Mouse (Mus musculus) hindlimb bud, embryonic 11.5 days (tissue): ENCODE measurements around the gene Fuz.
"Not testable (repeated sequence)": the region's sequence is repeated elsewhere in the genome, so short reads cannot be mapped to it uniquely, and the experiment has no call there.

Experiments used
- DNase-seq: peaks from one replicate; pipeline ENCODE4 v3.0.0-alpha.2; 2012; ENCODE audit warnings: low read depth, low spot score; ENCODE audit errors: extremely low spot score

The Fuz gene

DNA sequence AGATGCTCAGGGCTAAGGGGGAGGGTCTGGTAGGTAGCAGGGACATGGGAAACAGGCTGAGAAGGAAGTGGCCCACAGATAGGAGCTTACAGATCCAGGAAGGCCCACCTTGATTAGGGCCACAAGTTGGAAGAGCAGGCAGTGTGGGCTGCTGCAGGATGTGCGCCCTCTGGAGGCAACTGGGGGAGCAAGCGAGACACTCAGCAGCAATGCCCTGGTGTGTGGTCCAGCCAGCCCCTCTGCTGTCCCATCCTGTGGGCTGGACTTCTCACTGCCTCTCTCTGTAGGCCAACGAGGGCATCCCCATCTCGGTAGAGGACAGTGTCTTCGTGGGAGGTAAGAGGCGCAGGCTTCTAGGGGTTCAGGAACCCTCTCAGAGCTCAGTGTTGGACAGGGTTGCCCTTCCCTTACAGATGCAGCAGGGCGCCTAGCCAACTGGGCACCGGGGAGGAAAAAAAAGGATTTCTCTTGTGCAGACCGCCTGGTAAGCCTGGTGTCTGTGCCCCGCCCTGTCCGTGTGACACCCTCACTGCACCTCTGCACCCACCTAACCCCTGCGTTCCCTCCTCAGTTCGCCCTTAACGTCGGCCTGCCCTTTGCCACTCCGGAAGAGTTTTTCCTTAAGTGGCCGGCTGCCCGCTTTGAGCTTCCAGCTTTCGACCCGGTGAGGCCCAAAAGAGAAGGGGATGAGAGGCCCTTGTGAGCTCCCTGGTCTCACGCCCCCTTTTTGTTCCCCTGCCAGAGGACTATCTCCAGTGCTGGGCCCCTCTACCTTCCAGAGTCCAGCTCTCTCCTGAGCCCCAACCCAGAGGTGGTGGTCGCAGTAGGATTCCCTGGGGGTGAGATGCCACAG is 35.1 kb upstream of the Fuz start:
- no peak for DNase-seq

DNA sequence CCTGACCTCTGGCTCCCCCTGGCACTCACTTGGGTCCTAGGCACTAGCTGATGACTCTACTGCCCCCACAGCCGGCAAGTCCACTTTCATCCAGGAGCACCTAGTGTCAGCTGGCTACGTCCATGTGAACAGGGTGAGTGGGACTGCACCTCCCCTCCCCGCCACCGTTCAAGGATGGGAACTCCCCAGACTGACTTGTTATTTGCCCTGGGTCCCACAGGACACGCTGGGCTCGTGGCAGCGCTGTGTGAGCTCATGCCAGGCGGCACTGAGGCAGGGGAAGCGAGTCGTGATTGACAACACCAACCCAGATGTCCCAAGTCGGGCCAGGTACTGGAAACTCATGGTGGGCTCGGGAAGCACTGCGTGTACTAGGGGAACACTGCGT is 34.5 kb upstream of the Fuz start:
- DNase-seq: no peak

DNA sequence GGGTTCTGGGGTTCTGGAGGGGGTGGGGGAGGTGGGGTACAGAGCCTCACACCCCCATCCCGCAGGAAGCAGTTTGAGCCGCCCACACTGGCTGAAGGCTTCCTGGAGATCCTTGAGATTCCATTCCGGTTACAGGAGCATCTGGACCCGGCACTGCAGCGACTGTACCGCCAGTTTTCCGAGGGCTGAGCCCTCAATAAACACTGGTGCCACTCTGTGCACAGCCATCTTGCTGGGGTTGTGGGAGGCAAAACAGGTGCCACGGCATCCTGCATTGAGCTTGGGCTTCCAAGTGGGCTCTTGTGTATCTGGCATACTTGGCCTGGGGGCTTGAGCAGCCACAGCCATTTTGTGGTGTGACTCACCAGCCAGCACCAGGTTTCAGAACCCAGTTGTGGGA is 33.4 kb upstream of the Fuz start:
- DNase-seq: no peak

DNA sequence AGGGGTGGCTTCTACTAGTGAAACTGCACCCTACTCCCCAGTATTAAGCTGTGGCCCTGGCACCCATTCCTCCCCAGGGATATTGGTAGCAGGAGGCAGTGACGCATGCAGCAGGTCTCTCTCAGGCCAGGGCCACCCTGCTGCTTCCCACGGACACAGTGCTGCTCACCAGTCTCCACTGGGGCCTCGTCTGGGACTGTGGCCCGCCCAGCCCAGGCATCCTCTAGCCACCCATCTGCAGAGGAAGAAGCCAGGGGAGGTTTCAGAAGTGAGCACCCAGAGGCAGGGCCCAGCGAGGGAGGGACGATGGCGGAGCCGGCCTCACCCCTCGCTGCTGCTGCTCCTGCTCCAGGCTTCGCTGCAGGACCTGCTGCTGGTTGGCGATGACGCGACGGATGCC is 32.7 kb upstream of the Fuz start:
- DNase-seq: no peak

DNA sequence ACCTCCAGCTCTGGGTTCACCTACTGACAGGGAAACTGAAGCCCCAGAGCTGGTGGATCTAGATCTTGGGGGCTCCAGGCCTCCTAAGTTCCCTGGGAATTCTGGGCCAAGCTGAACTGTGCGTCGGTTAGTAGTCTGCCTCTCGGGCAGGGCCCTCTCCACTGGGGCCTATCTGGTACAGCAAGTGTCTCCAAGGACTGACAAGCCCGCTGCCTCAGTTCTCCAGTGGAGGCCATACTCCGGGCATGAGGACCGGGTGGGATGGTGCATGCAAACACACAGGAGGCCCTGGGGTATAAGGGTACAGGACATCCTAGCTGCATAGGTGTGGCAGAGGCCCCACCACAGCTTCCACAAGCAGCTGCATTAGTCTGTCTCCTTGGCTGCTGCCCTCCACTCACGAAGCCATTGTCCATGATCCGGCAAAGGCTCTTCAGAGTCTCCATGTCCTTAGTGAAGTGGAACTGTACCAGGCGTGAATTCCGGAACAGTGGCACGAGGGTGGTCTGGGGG is 31.8 kb upstream of the Fuz start:
- DNase-seq: no peak

DNA sequence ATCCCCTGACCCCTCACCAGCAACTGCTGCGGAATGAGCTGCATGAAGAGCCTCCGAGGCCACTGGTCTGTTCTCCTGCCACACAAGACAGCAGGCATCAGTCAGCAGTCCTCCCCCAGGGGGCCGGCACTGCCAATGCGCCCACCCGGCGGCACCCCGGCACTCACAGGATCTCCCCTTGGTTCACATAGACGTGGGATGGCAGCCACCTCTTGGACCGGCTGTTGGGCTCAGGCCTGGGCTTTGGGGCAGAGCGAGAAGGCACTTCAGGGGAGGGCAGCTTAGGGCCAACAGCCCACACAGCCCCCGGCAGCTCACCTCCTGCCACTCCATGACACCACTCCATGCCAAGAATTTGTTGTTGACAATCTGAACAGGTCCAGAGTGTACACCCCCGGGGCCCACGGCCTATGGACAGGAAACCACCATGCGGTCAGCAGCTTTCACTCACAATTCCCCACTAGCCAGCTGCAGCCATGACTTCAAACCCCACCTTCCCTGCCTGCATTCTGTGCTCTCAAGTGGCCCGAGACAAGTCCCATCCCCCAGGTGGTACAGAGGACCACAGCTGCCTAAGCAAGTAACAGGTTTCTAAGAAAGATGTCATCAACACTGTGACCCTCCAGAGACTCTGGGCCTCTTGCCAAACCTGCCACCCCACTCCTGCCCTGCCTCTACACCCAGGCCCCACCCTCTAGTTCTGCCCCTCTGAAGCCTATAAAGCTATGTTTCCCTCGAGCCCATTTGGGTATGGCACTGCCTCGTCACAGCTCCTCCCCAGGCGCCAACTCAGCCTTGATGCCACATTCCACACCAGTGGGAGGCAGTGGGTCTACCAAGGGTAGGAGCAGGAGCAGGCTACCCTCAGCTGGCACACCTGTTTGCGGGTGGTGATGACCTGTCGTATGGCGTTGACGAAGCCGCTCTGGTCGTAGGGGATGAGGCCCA is 31.0 kb upstream of the Fuz start:
- no peak for DNase-seq

DNA sequence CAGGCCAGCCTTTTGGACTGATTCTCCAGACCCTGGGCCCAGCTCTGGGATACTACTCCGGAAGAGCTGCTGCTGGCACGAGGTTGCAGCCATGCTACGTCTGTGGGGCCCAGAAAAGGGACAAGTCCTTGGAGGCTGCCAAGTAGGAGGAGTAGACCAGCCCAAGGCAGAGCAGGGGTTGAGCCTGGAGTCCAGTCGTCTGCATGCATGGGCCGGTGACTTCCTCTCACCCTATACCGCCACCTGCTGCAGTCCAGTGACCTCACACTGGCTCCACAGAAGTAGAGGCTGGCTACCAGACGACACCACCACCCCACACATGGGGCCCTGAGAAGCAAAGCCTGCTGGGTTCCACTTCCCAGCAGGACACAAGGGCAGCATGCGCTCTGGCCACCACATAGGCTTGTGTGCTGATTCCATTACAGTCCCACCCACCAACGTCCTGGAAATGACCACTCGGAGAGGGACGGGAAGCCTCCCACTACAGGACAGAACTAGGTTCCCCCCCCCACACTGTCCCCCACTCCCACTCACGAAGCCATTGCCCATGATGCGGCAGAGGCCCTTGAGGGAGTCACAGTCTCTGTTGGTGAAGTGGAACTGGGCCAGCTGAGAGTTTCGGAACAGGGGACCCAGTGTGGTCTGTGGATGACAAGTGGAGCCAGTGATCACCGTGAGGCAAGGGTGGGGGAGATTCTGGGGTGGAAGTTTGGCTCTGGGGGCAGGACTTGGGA is 29.4 kb upstream of the Fuz start:
- no peak for DNase-seq

DNA sequence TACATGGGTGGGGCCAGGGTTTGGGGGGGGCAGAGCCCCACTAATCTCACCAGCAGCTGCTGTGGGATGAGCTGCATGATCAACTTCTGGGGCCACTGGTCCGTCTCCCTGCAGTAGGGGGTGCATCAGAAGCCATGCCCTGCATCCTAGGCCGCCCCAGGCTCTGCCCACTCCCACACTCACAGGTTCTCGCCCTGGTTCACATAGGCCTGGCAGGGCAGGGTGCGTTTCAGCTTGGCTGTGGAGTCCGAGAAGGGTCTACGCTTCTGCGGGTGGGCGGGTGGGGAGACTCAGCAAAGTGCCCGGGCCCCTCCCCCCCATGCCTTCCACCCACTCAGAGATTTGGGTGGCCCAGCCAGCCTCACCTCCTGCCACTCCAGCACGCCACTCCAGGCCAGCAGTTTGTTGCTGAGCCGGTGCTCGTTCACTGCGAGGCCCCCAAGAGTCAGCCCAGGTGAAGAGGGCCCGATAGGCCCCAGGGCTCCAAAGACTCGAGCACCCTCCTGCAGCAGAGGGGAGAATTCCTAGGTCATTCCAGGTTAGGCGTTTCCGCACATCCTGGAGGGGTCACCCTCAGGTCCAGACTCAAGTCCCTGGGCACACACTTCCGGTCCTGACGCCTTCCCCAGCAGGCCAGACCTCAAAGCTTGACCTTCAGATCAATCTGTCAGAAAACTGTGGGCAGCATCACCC is 28.7 kb upstream of the Fuz start:
- DNase-seq: no peak

DNA sequence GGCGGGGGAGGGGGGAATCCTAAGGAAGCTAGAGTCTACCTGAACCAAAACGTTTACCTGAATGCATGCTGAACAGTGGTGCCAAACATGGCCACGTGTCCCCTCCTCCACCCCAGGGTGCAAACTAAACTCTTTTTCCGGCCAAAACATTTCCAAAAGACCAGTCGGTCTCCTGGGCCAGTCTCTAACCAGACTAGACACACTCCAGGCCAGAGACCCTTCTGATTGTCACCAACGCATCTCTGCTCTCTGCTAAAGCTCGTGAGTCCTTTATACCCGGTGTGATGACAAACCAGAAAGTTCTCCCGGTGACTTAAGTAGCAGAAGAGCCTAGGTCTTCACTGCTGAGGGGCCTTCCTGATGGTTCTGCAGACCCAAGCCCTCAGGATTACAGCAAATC is 28.1 kb upstream of the Fuz start:
- DNase-seq: no peak

DNA sequence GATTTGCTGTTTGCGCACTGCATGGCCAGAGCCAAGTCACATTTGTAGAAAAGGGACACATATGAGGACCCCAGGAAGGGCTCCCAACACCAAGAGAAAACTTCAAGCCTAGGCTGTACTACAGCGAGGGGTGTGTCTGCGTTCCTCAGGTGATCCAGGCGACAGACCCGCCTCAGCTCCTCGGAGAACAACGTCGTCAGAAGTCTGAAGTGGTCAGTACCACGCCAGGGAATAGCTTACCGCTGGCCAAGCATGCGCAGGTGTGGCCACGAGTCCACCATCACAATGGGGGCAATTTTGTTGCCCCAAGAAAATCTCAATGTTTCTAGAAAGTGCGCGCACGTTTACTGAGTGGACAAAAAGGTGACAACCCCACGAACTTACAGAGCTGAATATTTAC is 27.4 kb upstream of the Fuz start:
- DNase-seq: no peak

DNA sequence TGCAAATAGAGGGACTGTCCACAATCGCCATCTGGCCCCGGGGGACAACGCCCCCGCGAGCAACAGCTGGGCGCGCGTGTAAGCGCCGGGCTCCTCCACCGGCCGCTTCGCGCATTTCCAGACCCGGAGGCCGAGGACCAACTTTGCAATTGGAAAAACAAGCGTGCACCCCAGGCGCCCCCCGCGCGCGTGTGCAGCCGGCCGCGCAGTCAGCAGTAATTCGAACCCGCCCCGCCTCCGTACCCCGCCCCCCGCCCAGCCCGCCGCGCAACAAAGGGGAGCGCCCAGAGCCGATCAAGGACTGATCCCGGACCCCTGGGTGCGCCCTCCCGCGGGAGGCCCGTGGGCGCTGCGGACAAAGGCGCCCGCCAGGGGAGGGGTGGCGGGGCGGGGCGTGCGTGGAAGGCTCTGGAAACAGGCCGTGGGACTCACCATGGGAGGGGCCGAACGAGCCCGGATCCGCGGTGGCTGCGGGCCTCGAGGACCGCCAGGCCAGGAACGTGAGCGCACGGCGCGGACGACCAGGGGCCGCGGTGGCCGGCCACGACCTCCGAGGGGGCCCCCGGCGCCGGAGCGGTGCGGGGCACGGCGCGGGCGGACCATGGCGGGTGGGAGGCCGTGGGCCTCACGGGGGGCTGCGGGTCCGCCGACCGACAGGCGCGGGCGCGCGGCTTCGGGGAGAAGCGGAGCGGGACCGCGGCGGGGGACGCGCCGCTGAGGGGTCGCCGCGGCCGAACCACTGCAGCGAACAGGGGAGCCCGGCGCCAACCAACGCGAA is 26.8 kb upstream of the Fuz start:
- DNase-seq: no peak

DNA sequence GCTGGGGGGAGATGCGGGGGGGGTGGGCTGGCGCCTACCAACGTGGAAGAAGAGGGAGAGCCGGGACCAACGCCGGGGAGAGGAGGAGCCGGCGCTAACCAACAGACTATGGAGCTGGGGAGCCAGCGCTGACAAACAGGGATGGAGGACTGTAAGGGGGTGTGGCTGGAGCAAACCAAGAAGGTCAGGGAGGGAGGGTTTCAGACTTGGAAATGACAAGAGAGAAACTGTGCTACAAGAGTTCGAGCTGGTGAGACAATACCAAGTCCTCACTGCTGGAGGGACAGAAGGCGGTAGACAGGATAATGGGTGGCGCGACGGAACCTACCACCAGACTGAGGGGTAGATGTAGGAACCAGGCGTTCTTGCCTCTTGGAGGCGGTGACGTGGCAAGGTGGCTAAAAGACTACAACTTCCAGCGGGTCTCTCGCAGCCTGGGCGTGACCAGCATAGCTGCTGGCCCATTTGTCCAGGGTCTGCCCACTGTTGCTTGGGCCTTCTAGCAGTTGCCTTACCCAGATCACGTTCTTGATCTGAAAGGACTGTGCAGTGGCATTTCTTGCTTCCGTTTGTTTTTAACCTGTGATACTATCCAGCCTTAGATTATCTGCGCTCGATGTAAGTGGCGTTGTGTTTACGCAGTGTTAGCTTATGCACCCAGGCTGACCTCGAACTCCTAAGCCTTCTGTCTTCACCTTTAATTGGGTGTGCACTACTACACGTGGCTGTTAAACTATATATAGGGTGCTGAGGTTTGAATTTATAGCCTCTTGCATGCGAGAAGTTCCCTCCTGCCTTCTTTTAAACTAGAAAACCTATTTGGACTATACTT is 26.0 kb upstream of the Fuz start, which contains the start of gene Ptov1:
Gene Ptov1 (minus strand): TSS at position 92 of the 832 bp plus-strand sequence.
- peak; percentile 93 for DNase-seq

DNA sequence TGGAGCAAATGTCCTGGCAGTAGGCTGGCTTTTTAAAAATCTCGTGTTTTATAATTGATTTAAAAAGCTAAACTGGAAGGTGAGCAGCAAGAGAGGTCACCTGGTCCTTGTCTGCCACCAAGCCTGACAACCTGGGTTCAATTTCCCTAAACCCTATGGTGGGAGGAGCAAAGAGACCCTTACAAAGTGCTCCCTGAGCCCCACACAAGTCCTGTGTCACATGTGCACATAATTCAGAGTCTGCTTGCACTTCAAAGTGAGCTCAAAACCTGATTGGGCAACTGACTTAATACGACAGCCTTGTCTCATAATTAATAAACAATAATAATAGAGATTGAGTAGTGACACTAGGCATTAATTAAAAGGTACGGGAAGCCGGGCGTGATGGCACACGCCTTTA is 25.3 kb upstream of the Fuz start:
- no peak for DNase-seq

DNA sequence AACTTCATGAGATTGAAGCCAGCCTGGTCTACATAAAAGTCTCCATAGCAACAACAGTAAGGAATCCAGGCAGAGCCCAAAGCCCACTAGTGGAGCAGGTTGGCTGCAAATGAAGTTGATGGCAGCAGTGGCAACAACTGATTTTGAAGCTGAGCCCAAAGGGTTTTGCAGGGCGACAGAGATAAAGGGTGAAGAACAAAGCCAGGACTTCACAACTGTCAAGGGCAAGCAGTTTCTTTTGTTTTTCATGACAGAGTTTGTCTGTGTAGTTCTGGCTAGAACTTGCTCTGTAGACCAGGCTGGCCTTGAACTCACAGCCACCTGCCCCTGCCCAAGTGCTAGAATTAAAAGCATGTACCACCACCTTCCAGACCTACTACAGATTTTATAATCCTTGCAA is 24.7 kb upstream of the Fuz start:
- DNase-seq: no peak

DNA sequence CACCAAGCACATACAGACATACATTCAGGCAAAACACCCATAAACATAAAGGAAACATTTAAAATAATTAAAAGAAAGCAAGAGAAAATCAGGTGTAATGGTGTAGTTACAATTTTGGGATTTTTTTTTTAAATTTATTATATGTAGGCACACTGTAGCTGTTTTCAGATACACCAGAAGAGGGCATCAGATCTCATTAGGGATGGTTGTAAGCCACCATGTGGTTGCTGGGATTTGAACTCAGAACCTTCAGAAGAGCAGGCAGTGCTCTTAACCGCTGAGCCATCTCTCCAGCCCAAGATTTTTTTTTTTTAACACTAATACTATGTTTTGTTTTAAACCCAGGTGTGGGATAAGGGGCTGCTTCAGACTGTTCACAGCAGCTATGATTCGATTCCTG is 24.1 kb upstream of the Fuz start:
- not testable (repeated sequence) for DNase-seq

DNA sequence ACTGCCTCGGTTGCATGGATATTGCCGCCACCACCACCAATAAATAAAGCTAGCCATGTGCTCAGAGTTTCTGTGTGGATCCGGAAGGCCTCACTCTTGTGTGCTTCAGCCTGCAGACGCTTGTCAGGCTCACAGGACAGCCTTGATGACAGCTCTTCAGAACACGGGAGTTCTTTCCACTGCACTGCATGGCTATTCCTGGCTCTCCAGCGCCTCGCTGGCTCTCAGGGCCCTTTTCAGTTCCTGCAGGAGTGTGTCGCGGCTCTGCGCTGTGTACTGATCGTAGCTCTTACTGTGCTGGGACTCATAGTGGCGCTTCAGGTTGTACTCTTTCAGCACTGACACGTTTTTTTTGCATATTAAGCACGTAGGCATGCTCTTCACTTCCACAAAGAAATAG is 18.0 kb upstream of the Fuz start:
- DNase-seq: no peak

DNA sequence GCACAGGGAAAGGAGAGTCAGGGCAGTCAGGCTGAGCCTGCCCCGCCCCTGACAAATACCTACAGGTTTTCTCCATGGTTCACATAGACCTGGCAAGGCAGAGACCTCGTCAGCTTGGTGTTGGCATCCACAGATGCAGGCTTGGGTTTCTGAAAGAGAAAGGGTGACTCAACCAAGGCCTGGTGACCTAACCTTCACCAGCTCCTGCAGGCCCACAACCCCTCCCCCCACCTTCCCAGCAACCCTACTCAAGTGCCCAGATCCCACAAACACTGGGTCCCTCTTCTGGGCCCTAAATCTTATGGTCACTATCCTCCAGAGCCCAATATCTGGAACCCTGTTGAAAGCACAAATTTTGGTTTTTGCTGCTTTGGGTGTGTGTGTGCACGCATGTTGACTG is 12.8 kb upstream of the Fuz start:
- no peak for DNase-seq

DNA sequence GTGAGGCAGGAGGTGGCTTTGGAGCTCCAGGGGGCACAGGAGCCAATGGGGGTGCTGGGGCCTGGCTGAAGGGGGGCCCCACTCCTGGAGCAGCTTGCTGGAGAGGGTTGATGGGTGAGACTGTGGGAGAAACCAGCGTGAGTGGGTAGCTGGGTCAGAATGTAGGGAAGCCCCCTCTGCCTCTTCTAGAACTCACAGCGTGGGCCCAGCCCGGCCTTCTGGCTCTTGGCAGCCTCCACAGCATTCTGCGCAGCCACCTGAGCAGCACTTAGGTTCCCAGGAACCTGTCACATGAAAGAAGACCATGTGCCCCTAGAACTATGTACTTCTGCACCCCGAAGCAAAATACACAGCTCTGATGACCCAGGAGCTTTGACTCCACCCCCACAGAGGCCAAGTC is 11.2 kb upstream of the Fuz start:
- DNase-seq: no peak

DNA sequence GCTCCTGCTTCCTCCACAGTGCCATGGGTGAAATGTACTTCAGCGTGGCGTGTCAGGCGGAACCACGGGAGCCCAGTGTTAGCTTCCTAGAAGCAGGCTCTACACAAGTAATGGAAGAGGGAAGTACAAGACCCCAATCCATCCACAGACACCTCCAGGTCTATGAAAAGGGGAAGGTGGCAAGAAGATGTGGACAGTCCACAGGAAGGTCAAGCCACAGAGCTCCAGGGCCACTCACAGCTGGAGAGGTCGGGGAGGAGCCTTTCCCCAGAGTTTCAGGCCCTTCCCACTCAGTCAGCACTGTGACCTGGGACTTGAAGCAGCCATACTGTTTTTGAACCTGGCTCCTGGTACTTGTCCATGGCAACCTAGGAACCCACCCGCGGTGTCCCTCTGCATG is 8.9 kb upstream of the Fuz start:
- no peak for DNase-seq
